Mouse (Mus musculus): ENCODE measurements around the gene Pbx2.
"Not testable (repeated sequence)": the region's sequence is repeated elsewhere in the genome, so short reads cannot be mapped to it uniquely, and the experiment has no call there.

Gene Pbx2

GRCm38 (mm10) chr17:34591029-34591993 lies at the start of gene Pbx2:
Pbx2 (plus strand) TSS chr17:34591266.
- DNase-seq (ENCODE audit: extremely low read depth, low read depth, low spot score): no peak

GRCm38 (mm10) chr17:34543567-34543966 lies 47.5 kb upstream of the Pbx2 start:
- DNase-seq (ENCODE audit: extremely low read depth, low read depth, low spot score): not testable (repeated sequence)

GRCm38 (mm10) chr17:34546797-34547196 lies 44.3 kb upstream of the Pbx2 start:
- DNase-seq (ENCODE audit: extremely low read depth, low read depth, low spot score): no peak

GRCm38 (mm10) chr17:34547601-34548000 lies 43.5 kb upstream of the Pbx2 start:
- no peak for DNase-seq (ENCODE audit: extremely low read depth, low read depth, low spot score)

- no peak for DNase-seq (ENCODE audit: extremely low read depth, low read depth, low spot score)
Observed at GRCm38 (mm10) chr17:34549156-34549555, 41.9 kb upstream of the Pbx2 start.

GRCm38 (mm10) chr17:34549843-34550242 lies 41.2 kb upstream of the Pbx2 start:
- no peak for DNase-seq (ENCODE audit: extremely low read depth, low read depth, low spot score)

- no peak for DNase-seq (ENCODE audit: extremely low read depth, low read depth, low spot score)
Observed at GRCm38 (mm10) chr17:34555483-34555882, 35.6 kb upstream of the Pbx2 start.

GRCm38 (mm10) chr17:34556406-34556805 lies 34.7 kb upstream of the Pbx2 start:
- no peak for DNase-seq (ENCODE audit: extremely low read depth, low read depth, low spot score)

GRCm38 (mm10) chr17:34557411-34557810 lies 33.7 kb upstream of the Pbx2 start:
- DNase-seq (ENCODE audit: extremely low read depth, low read depth, low spot score): no peak

GRCm38 (mm10) chr17:34559116-34559515 lies 31.9 kb upstream of the Pbx2 start:
- no peak for DNase-seq (ENCODE audit: extremely low read depth, low read depth, low spot score)

- no peak for DNase-seq (ENCODE audit: extremely low read depth, low read depth, low spot score)
Observed at GRCm38 (mm10) chr17:34559895-34560294, 31.2 kb upstream of the Pbx2 start.

- no peak for DNase-seq (ENCODE audit: extremely low read depth, low read depth, low spot score)
Observed at GRCm38 (mm10) chr17:34560438-34560837, 30.6 kb upstream of the Pbx2 start.

- DNase-seq (ENCODE audit: extremely low read depth, low read depth, low spot score): no peak
Observed at GRCm38 (mm10) chr17:34561200-34561599, 29.9 kb upstream of the Pbx2 start.

GRCm38 (mm10) chr17:34562595-34562994 lies 28.5 kb upstream of the Pbx2 start:
- DNase-seq (ENCODE audit: extremely low read depth, low read depth, low spot score): no peak

- DNase-seq (ENCODE audit: extremely low read depth, low read depth, low spot score): no peak
Observed at GRCm38 (mm10) chr17:34563354-34563753, 27.7 kb upstream of the Pbx2 start.

- DNase-seq (ENCODE audit: extremely low read depth, low read depth, low spot score): no peak
Observed at GRCm38 (mm10) chr17:34564003-34564421, 27.1 kb upstream of the Pbx2 start, which contains the start of gene Notch4. Notch4 (plus strand) TSS chr17:34564268.

GRCm38 (mm10) chr17:34564796-34565195 lies 26.3 kb upstream of the Pbx2 start:
- no peak for DNase-seq (ENCODE audit: extremely low read depth, low read depth, low spot score)

GRCm38 (mm10) chr17:34567311-34567710 lies 23.8 kb upstream of the Pbx2 start:
- no peak for DNase-seq (ENCODE audit: extremely low read depth, low read depth, low spot score)

GRCm38 (mm10) chr17:34568421-34568820 lies 22.6 kb upstream of the Pbx2 start:
- no peak for DNase-seq (ENCODE audit: extremely low read depth, low read depth, low spot score)

- DNase-seq (ENCODE audit: extremely low read depth, low read depth, low spot score): no peak
Observed at GRCm38 (mm10) chr17:34569919-34570318, 21.1 kb upstream of the Pbx2 start.

GRCm38 (mm10) chr17:34571875-34572274 lies 19.2 kb upstream of the Pbx2 start:
- DNase-seq (ENCODE audit: extremely low read depth, low read depth, low spot score): no peak

GRCm38 (mm10) chr17:34572361-34572760 lies 18.7 kb upstream of the Pbx2 start:
- DNase-seq (ENCODE audit: extremely low read depth, low read depth, low spot score): no peak
